In the genomic region with DNA sequence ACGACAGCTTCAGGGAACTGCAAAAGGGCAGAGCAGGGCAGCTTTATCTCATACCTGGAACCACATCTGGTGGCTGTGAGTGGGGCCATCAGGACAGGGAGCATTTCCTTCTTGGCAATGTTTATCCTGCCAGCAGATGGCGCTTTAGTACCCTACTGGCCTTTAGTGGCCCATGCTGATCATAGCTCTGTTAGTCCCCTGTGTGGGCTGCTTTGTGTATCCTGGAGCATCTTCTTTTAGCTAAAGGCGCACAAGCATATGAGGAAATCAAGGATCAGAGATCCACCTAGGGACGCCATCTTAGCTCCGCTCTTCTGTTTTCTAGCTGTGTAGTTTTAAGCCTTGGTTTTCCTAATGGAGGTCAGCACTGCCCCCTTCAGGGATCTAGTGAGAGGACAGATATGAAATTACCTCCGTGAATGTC, we compare ENCODE assay signal across 8 mouse cellular contexts. TPM values are rescaled to one million over a fixed set of nuclear protein-coding genes. Genes with fewer than 3 reads are reported as not detected.
DNase-seq lines count a peak whose midpoint lies in the region; ATAC-seq and TF ChIP-seq lines count a peak whose summit lies in the region.

No protein-coding gene starts in this region.

- TF ChIP-seq CTCF in ES-Bruce4 (IDR thresholded peaks at IDR 0.05; ENCODE audit: low read depth, low read length), result peak; percentile 78
- peak; percentile 65 for TF ChIP-seq CTCF in heart, postnatal 0 days (IDR thresholded peaks at IDR 0.05; ENCODE audit: low read depth)

- H3K27me3 ChIP-seq in heart, embryonic 16.5 days (ENCODE audit: control insufficient read depth, insufficient read depth, low read length), result no peaks in the 10 kb centered on the region
- no peaks in the 10 kb centered on the region for H3K27me3 ChIP-seq in ES-Bruce4 (ENCODE audit: control insufficient read depth, insufficient read depth, low read length, poor library complexity, severe bottlenecking)
- no peaks in the 10 kb centered on the region for H3K27me3 ChIP-seq in heart, postnatal 0 days (ENCODE audit: control insufficient read depth, insufficient read depth, low read length)
- H3K27me3 ChIP-seq in liver, embryonic 12.5 days (replicated peaks), result peaks cover 41% of the 10 kb centered on the region

- TF ChIP-seq EP300 in ES-Bruce4 (IDR thresholded peaks at IDR 0.05; ENCODE audit: insufficient read depth, low read depth, low read length), result no peak
- TF ChIP-seq EP300 in heart, postnatal 0 days (IDR thresholded peaks at IDR 0.05; ENCODE audit: low read depth), result peak; percentile 87

- peak overlapping the region; percentile 36 for H3K27ac ChIP-seq in heart, embryonic 16.5 days (ENCODE audit: low read length)
- no peak overlapping the region for H3K27ac ChIP-seq in ES-Bruce4 (ENCODE audit: insufficient read depth, low read length)
- peak overlapping the region; percentile 98 for H3K27ac ChIP-seq in heart, postnatal 0 days (ENCODE audit: low read depth)
- H3K27ac ChIP-seq in liver, embryonic 12.5 days, result no peak overlapping the region

- no peak overlapping the region for H3K4me3 ChIP-seq in heart, embryonic 16.5 days (ENCODE audit: low read length)
- no peak overlapping the region for H3K4me3 ChIP-seq in ES-Bruce4 (ENCODE audit: low read depth, low read length)
- no peak overlapping the region for H3K4me3 ChIP-seq in heart, postnatal 0 days (ENCODE audit: low read depth, low read length)
- no peak overlapping the region for H3K4me3 ChIP-seq in liver, embryonic 12.5 days

- no peak overlapping the region for H3K4me2 ChIP-seq in heart, embryonic 16.5 days (ENCODE audit: low read depth, low read length)
- no peak overlapping the region for H3K4me2 ChIP-seq in heart, postnatal 0 days (ENCODE audit: low read depth, low read length)
- H3K4me2 ChIP-seq in liver, embryonic 12.5 days, result no peak overlapping the region

- no peak for TF ChIP-seq POLR2A in ES-Bruce4 (IDR thresholded peaks at IDR 0.05; ENCODE audit: insufficient read depth, low read length)

- DNase-seq in heart, adult 8-10 months (ENCODE audit: low spot score), result no peak
- peak; percentile 51 for DNase-seq in adrenal gland, postnatal 10 days
- no peak for DNase-seq in heart, postnatal 0 days (ENCODE audit: low spot score)
- peak; percentile 28 for DNase-seq in retina, adult 2 months (ENCODE audit: low read depth, low spot score)
- no peak for DNase-seq in right cerebral cortex, postnatal 36 days (ENCODE audit: low spot score in 2 of 2)

- WGBS in heart, embryonic 16.5 days, result 32% methylated on average over 6 of the region's 6 CpGs
- 29% methylated on average over 6 of the region's 6 CpGs for WGBS in heart, postnatal 0 days
- 16% methylated on average over 6 of the region's 6 CpGs for WGBS in liver, embryonic 12.5 days (ENCODE audit: insufficient replicate concordance)

- H3K4me1 ChIP-seq in heart, embryonic 16.5 days (ENCODE audit: control insufficient read depth, insufficient read depth, low read length), result peaks cover 79% of the 10 kb centered on the region
- no peaks in the 10 kb centered on the region for H3K4me1 ChIP-seq in ES-Bruce4 (ENCODE audit: control insufficient read depth, insufficient read depth, low read length)
- peaks cover 30% of the 10 kb centered on the region for H3K4me1 ChIP-seq in heart, postnatal 0 days (ENCODE audit: control insufficient read depth, insufficient read depth)
- peaks cover 27% of the 10 kb centered on the region for H3K4me1 ChIP-seq in liver, embryonic 12.5 days

- H3K36me3 ChIP-seq in heart, embryonic 16.5 days (ENCODE audit: control insufficient read depth, insufficient read depth), result peaks cover 53% of the 10 kb centered on the region
- no peaks in the 10 kb centered on the region for H3K36me3 ChIP-seq in ES-Bruce4 (ENCODE audit: control insufficient read depth, insufficient read depth, low read length, poor library complexity, severe bottlenecking)
- H3K36me3 ChIP-seq in heart, postnatal 0 days (replicated peaks; ENCODE audit: control insufficient read depth, insufficient read depth, low read length), result peaks cover 92% of the 10 kb centered on the region
- H3K36me3 ChIP-seq in liver, embryonic 12.5 days, result no peaks in the 10 kb centered on the region

- ATAC-seq in heart, embryonic 16.5 days (replicated peaks; ENCODE audit: extremely low read depth, insufficient read depth, low FRiP score), result no peak
- ATAC-seq in heart, postnatal 0 days (ENCODE audit: insufficient read depth, low read depth), result peak; percentile 22
- ATAC-seq in liver, embryonic 12.5 days, result peak; percentile 64

- no peaks in the 10 kb centered on the region for H3K9me3 ChIP-seq in heart, embryonic 16.5 days (replicated peaks; ENCODE audit: control insufficient read depth, low read length)
- H3K9me3 ChIP-seq in ES-Bruce4 (replicated peaks; ENCODE audit: control insufficient read depth, insufficient read depth, low read length, poor library complexity, severe bottlenecking), result no peaks in the 10 kb centered on the region
- no peaks in the 10 kb centered on the region for H3K9me3 ChIP-seq in heart, postnatal 0 days (replicated peaks; ENCODE audit: control insufficient read depth, low read length)
- no peaks in the 10 kb centered on the region for H3K9me3 ChIP-seq in liver, embryonic 12.5 days (replicated peaks)

- no peak overlapping the region; the same call in 1 of the 2 replicates for H3K9ac ChIP-seq in heart, embryonic 16.5 days (ENCODE audit: low read length)
- no peak overlapping the region for H3K9ac ChIP-seq in ES-Bruce4 (ENCODE audit: low read depth, poor library complexity, severe bottlenecking)
- H3K9ac ChIP-seq in heart, postnatal 0 days (replicated peaks; ENCODE audit: low read depth, low read length), result peak overlapping the region; percentile 6; the same call in 1 of the 2 replicates
- no peak overlapping the region for H3K9ac ChIP-seq in liver, embryonic 12.5 days

RNA-seq across cellular contexts. Expression of a gene that starts 11.0 kb away (rescaled TPM):
- polyA plus RNA-seq in heart, embryonic 16.5 days (2015; fragmentation: Nextera tagmentation; extraction: Ambion mirVana), result 9,605 and 10,628 TPM in 2 replicates
- over 10,000 TPM in 2 of 4 experiments, 1,000 to 10,000 TPM in 2; 8,821 to 11,650 (median 10,060) TPM for total RNA-seq in heart, adult 8-10 months (2022)
- 1.2 and 1.6 TPM in 2 replicates for polyA plus RNA-seq in ES-Bruce4 (2011; ENCODE audit: insufficient read depth, insufficient read length, low read depth, missing spikeins)
- total RNA-seq in adrenal gland, postnatal 10 days (2021), result 1 to 10 TPM; 2.6 to 5.1 TPM
- 1,865 and 1,929 TPM in 2 replicates for total RNA-seq in heart, postnatal 0 days (2014; rRNA removed; ENCODE audit: low replicate concordance)
- 13,184 and 14,025 TPM in 2 replicates for polyA plus RNA-seq in heart, postnatal 0 days (2015; fragmentation: Nextera tagmentation; extraction: Ambion mirVana)
- 1.5 and 3.3 TPM in 2 replicates for polyA plus RNA-seq in liver, embryonic 12.5 days (2016; fragmentation: Nextera tagmentation; extraction: Ambion mirVana)

RNA-seq across cellular contexts. Expression of a gene that starts 28.8 kb away (rescaled TPM):
- polyA plus RNA-seq in heart, embryonic 16.5 days (2015; fragmentation: Nextera tagmentation; extraction: Ambion mirVana), result 5.9 TPM in 2 replicates
- total RNA-seq in heart, adult 8-10 months (2022), result 1 to 10 TPM; 5.0 to 8.6 (median 5.5) TPM
- 20.5 and 25.1 TPM in 2 replicates for polyA plus RNA-seq in ES-Bruce4 (2011; ENCODE audit: insufficient read depth, insufficient read length, low read depth, missing spikeins)
- total RNA-seq in adrenal gland, postnatal 10 days (2021), result under 1 TPM; 0.21 TPM
- 4.4 and 32.9 TPM in 2 replicates for total RNA-seq in heart, postnatal 0 days (2014; rRNA removed; ENCODE audit: low replicate concordance)
- polyA plus RNA-seq in heart, postnatal 0 days (2015; fragmentation: Nextera tagmentation; extraction: Ambion mirVana), result 9.1 and 11.1 TPM in 2 replicates
- polyA plus RNA-seq in liver, embryonic 12.5 days (2016; fragmentation: Nextera tagmentation; extraction: Ambion mirVana), result 0.26 and 0.79 TPM in 2 replicates

Comparison
In these comparisons a context has a peak if more than half of its experiments do, and no peak if none do; other contexts are left out.
1. H3K27ac ChIP-seq: peak in heart, embryonic 16.5 days (single experiment) and heart, postnatal 0 days (single experiment); none in ES-Bruce4 (single experiment) and liver, embryonic 12.5 days (single experiment).
2. DNase-seq: peak in adrenal gland, postnatal 10 days (single experiment) and retina, adult 2 months (single experiment); none in heart, adult 8-10 months (single experiment), heart, postnatal 0 days (single experiment) and right cerebral cortex, postnatal 36 days (0 of 2).
3. RNA of a gene that starts 11.0 kb away (polyA plus RNA-seq): 13,184 to 14,025 TPM in heart, postnatal 0 days and 9,605 to 10,628 TPM in heart, embryonic 16.5 days; 1.2 to 1.6 TPM in ES-Bruce4 and 1.5 to 3.3 TPM in liver, embryonic 12.5 days; every median in the first group is over 1,000 times any median in the second.